Mouse (Mus musculus) CD4-positive, CD25-positive, alpha-beta regulatory T cell, adult 4 months (primary cell): Measurements from ENCODE around the gene Syne1. TPM values are rescaled to one million over a fixed set of nuclear protein-coding genes. Genes with fewer than 3 reads are reported as not detected.

Experiments used
- ATAC-seq: one replicate; pipeline ENCODE4 v1.8.0; 2017
- polyA plus RNA-seq, 2 experiments: library from polyadenylated mRNA; unstranded; fragments of 100-300 nt; shearing (Covaris generic); gene quantifications; one replicate each; pipeline ENCODE4 v1.2.1; 2017

Syne1 gene
- polyA plus RNA-seq, 2 experiments from 2014 or later: 14.1 to 22.9 TPM

DNA sequence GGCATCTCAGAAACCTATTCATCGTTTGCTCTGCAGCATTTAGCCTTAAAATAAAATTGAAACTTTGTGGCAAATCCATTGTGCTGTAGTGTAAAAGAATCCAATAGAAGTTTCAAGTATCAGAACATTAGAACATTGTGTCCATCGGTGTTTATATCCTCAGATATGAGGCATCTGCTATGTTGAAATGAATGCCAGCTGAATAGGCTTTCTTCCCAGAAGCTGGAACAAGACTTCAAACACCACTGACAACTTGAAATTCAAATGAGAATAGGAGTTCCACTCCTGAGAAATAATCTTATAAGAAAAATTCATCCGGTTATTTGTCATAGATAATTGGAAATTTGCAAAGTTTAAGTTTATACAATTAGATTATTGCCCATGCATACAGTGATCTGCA lies 135.6 kb downstream of the Syne1 start:
- ATAC-seq: no peak

DNA sequence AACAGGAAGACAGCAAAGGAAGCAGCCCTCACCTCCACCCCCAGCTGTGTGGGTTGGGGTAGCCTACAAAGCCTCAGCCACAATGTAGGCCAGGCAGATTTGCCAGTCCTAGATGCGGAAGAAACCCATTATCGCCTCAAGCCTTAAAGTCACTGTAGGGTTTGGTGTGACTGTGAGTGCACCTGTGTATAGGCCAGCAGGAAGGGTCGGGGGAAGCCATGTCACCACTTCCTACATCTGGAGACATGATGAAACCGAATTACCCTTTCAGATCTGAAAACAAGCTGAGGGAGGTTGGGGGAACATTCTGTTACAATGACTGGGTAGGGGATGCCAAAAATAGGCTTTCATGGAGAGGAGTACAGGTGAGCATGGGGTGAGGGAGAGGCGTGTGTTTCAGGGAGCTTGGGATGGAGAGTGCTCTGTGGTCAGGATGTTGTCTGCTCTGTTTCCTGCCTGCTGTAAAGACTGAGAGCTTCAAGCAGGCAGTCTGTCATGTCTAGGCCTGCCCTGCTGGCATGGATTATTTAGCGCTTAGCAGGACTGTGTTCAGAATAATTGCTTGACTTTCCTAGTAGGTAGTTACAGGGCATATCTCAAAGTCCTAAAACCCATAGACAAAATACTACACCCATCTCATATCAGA lies 167.0 kb downstream of the Syne1 start:
- ATAC-seq: peak; percentile 84

DNA sequence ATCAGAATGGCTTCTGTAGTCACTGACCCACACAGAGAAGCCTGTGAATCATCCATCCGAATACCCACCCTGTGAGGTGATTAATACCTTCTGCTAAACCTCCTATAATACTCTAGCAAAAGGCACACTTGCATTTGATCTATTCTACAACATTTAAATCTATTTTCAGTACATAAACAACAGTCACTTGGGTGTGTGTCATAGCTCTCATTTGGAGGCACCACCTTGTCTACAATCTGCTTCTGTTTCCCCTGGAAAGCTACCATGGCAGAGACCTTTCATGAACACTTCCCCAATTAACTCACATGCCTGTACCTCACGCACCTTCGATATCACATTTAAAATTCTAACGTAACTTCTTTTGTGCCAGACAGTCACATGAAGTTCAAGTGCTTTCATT lies 169.7 kb downstream of the Syne1 start:
- ATAC-seq: no peak

DNA sequence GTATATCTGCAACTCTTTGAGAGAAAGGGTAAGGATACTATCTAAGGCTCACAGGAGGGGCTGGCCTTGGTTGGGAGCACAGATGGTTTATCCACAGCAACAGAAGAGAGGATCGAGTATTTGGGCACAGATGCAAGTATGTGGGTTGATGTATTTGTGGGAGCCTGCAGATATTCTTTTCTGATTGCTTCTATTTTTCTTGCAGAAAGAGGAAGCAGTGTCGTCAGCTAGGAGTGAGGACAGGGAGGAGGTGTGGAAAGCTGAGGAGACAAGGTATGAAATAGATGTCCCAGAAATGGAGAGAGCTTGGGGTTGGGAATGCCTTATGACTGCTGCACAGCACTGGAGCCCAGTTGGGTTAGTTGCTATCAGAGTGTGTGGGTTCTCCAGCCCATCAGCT lies 172.3 kb downstream of the Syne1 start:
- ATAC-seq: no peak

DNA sequence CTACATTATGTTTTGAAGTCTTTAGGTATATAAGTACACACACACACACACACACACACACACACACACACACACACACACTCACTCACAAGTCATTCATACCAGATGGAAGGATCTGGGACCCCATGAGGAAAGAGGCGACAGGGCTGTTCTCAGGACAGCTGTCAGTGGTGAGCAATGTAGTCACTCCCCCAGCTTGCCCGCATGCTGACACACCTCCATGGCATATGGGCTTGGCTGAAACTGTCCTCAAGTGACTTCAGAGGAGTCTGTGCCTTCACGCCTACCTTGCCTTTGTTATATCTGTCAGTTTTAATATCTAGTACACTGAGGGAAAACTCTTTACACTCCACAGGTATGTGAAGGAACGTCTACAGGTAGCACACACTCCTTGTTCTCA lies 181.7 kb downstream of the Syne1 start:
- ATAC-seq: no peak

DNA sequence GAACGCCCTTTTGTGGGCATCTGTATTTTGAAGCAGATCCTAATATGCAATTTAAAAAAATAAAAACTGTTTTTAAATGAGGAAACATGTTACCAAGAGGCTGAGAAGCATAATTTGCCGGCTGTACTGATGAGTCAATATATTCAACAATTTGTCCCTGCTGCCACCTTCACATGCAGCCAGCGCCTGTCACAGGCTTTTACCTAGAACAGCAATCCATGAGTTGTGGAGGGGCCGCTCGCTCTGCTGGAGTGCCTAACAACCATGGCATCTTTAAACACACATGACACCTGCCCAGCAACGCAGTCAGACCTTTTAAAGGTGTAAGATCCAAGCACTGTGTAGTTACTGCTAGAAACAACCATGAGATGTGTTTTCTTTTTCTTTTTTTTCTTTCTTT lies 183.0 kb downstream of the Syne1 start:
- ATAC-seq: no peak

DNA sequence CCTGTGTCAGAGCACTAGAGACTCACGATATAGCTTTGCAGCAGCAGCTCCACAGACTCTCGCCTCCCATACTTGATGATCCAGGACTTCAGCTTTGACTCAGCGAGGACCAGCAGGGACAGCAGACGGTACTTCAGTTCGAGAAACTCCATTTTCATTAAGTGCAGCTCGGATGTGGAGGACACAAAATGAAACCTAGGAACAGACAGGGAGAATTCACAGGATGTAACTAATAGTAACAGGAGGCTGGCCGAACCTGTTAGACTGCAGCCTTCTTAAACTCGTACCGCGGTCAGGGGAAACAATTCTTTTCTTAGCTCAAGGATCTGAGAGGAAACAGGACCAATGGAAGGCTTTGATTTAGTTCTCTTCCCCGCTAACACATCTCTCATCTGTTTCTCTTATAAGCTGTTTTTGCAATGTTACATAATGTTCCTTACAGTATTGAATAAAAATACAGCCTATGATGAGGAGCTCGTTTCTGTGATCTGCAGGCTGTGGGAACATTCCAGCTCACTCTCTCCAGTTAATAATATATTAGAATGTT lies 183.7 kb downstream of the Syne1 start:
- ATAC-seq: no peak

DNA sequence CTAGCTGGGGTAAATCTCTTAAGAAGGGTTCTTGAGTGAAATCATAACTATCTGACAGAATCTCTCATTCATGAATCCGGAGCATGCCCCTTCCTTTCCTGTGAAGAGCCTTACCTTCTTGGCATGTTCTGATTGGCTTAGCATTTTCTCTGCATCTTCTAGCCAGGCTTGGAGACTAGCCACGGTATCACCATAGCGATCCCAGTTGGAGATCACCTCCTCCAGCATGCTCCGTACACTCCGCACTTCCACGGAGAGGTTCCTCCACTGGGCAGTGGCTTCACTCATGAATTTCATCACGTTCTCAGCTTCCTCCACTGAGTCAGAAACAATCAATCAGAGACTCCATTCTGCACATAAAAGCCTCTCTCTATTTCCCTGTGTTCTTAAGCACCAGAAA lies 190.7 kb downstream of the Syne1 start:
- ATAC-seq: no peak

DNA sequence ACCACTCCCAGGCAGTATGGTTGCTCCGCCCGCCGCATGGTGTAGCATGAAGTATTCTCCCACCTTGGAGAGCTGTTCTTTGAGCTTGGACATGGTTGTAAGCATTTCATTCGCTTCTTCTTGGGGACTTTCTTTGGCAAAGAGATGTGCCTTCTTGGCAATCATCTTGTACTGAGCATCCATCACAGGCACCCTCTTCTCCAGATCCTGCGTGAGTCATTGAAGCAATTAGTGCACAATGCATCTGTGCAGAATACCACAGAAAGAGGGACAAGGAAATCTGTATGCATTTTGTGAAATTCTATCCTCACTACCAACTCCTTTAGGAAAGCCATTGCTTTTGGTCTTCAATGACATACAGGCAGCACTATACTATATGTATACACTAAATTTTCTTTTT lies 194.7 kb downstream of the Syne1 start:
- no peak for ATAC-seq

DNA sequence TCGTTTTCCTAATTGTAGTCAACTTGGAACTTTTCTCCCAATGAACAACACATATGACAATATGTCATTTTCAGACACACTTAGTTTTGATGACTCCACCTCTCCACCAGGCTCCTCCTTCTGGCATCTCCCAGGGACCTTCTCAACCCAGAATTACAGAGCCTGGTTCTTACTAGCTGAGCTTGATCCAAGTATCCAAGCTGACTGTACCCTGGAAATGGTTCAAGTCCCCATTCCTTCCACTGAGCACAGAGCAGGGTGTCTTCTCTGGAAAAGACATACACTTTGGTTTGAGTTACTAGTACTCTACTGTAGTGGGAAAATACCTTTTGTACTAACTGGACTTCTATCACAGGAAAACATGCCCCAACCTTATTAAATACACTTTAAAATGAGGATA lies 197.9 kb downstream of the Syne1 start:
- ATAC-seq: no peak

DNA sequence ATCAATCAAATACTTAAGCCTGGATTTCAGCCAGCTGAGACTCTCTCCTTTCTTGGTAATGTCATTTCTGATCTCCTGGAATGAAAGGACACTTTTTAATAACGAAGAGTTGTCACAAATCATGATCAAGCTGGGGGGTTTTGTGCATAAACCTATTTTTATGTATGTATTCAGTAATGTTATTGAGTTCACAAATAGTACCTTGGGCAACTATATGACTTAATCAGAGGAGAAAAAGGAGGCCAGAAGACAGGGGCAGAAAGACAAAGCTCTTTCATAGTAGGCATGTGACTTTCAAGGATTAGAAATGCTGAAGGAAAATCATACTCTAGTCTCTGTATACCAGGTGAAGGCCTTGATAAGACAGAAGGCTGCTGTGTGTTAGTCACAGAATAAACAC lies 204.4 kb downstream of the Syne1 start:
- ATAC-seq: no peak

DNA sequence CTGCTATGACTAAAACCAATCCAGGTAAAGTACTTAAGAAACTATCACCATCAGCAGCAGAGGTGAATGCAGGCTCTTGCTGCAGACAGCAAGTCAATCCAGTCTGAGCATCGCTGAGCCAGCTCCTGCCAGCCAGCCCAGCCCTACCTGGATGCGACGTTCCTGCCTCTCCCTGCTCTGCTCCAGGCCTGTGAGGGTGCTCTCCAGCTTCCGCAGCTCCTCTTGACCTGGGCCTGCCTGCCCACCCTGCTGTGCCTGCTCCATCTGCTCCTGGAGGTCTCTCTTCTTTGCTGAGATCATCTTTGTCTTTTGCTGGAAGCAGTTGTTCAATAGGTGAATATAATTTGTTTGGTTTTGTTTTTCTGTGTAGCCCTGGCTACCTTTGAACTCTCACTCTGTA lies 208.1 kb downstream of the Syne1 start:
- ATAC-seq: no peak

DNA sequence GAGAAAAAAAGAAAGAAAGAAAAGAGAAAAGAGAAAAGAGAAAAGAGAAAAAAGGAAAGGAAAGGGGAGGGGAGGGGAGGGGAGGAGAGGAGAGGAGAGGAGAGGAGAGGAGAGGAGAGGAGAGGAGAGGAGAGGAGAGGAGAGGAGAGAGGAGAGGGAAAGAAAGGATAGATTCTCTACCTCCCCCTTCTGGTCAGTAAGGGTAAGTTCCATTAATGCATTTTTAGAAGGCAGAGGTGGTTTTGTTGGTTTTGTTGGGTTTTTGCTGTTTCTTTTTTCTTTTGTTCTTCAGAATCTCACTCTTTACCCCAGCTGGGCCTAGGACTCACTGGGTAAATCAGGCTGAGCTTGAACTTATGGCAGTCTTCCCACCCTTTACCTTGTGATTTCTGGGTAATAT lies 214.9 kb downstream of the Syne1 start:
- ATAC-seq: no peak

DNA sequence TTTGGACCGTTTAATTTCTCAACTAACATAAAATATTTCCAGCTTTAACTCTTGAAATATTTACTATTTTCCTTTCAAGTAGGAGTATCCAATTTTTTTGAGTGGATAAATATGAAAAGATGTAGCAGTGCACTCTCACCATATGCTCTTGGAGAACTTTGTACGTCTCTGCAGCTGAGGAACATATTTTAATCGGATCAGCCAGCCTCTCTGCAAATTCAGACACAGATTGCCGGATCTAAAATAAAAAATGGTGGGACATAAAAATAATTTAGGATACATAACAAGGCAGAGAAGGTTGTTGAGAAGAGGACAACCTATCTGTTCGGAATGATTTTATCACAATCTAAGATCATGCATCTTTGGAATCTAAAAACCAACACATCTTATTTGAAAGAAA lies 218.5 kb downstream of the Syne1 start:
- no peak for ATAC-seq

DNA sequence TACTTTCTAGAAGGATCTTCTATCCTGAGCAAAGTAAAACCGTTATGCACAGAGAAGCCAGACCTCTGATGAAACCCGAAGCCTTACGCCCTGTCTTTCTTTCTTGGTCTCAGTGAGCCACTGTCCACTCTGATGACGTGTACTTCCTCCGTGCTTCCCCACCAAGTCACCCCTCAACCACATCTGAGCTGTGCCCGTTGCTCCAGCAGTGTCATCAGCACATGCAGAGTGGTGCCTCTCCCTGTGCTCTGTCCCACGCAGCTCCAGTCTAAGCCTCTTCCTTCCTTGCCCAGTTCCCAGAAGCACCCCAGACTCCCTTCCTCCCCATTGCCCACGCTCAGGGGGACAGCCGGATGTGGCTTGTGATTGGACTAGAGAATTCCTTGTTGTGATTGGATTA lies 224.6 kb downstream of the Syne1 start:
- ATAC-seq: no peak

DNA sequence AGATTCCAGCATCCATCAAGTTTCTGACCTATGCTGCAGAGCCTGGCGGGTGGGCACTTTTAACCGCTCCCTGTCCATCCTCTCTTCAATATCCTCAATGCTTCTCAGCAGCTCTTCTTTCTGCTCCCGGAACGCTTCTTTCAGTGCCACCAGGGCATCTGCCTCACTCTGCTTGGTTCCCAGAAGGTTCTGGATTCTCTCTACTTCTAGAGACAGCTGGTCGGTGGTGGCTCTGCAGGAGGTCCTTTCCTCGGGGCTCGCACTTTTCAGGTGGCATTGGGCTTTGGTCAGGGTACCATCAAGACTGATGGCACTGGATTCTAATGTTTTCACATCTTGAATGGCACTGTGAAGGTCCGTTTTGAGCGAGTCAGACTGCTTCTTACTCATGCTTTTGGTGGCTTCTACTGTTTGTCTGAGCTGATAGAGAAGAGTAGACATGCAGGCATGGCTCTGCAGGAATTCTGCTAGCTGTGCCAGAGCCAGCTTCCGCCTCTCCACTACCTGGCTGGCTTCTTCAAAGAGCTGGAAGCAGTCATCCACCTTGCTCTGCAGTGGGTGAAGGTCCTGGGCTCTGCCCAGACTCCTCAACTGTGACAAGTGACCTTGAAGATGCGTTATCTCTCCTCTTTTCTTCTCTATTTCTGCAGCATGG lies 227.4 kb downstream of the Syne1 start:
- no peak for ATAC-seq

DNA sequence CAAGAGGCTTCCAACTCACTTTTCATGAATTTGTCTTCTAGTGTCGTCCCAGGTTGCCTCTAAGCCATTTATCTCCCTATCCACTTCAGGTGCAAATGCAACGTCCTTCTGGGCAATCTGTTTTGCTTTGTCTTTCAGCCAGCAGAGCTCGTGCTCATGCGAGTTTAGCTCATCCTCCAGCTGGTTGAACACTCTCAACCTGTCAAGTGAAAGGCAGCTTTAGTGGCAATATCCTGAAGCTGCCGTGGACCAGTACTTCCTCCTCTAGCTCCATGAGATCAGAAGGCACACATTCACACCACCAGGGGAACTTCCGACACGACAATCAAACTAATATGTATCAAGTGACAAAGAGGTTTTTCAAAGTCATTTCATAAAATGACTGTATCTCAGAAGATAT lies 228.7 kb downstream of the Syne1 start:
- ATAC-seq: no peak

DNA sequence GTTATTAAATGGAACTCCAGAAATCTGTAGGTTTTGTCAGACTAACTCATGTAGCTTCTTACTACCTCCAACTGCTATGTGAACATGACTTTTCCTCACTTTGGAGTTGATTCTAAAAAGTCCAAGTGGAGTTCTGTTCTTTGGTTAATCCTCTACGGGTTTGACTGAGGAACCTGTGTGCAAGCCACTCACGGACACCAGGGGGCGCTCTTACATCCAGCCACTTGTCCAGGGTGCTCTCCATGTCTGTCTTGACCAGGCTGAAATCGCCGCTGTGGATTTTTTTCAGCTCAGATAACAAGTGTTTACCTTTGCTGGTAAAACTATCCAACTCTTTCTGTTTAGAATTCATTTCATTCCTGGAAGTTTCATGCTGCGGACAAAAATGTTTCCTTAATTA lies 233.7 kb downstream of the Syne1 start:
- no peak for ATAC-seq

DNA sequence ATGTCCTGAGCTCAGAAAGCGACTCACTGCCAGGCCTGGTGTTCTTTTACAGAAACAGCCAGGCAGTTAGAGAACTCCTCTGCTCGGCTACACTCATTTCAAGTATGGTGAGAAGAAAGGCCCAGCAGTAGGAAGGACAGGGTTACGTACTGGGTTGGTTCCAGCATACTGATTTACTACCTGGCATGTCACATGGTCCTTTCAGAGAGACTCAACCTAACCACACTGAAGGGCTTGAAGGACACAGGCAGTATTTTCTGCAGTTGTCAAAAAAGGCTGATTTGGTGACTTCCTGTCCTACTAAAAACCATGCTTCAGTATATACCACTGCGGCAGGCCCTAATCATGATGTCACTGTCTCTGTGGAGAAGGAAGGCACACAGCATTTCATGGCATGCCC lies 238.8 kb downstream of the Syne1 start:
- no peak for ATAC-seq

DNA sequence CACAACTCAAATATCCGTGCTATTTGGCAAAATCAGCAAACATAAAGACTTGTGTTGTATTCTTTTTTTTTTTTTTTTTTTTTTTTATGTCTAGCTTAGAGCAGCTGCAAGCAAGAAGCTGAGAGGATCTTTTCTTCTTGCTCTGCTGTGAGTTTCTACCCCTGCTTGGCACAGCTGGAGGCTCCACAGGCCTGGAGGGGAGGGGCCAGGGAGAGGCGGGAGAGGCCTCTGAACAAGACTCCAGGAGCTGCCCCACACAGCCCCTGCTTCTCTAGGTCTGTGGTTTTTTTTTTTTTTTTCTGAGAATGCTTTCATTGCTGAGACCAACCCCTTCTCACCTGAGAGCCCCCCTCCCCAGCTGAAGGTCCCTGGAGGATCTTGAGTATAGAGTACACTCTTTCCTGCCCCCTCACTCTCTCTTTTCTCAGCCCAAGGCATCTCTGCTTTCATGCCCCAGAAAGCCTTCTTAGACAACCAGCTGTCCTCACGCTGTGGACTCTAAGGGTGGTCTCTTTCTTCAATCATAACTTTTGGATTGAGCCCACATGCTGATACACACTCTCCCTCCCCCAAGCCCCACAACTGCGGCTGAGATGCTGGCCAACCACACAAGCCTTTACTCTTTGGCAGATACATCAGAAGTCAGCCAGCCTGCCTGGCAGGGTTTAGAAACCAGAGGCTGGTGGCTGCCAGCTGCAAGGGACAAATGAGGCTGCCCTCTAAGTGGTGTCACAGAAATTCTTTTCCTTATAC lies 241.1 kb downstream of the Syne1 start:
- ATAC-seq: no peak

DNA sequence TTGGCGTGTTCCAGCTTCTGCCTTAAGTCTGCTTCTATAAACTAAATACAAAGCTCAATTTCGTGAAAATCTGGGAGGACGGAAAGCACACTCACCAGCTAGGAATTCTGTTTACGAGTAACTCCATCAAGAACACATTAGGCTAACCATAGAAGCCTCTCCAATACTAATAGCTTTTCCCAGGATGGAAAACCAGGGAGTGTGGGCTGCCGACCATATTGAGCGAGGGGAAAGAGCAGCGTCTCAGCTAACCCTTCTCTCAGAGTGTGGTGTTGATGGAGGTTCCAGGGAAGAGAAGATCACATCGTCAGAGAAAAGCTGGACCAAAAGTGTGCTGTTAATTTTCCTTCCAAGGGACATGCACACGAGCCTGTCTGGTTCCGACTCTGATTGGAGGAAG lies 241.9 kb downstream of the Syne1 start:
- no peak for ATAC-seq

DNA sequence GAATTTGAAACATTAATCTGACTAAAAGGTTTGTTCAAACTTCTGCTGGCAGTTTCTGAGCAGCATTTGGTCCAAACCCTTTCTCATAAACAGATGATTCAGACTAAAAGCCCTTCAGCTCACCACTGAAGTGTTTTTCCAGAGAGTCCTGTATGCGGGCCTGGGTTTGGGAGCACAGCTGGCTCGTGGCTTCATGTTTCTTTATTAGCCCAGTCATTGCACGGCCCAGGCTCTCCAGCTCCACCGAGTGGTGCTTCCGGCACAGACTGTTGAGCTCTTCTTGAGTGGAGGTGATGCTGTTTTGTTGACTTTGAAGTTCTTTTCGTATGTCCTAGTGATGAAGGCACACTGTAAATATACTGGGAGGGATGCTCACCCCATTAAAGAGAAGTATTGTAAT lies 245.7 kb downstream of the Syne1 start:
- ATAC-seq: no peak

DNA sequence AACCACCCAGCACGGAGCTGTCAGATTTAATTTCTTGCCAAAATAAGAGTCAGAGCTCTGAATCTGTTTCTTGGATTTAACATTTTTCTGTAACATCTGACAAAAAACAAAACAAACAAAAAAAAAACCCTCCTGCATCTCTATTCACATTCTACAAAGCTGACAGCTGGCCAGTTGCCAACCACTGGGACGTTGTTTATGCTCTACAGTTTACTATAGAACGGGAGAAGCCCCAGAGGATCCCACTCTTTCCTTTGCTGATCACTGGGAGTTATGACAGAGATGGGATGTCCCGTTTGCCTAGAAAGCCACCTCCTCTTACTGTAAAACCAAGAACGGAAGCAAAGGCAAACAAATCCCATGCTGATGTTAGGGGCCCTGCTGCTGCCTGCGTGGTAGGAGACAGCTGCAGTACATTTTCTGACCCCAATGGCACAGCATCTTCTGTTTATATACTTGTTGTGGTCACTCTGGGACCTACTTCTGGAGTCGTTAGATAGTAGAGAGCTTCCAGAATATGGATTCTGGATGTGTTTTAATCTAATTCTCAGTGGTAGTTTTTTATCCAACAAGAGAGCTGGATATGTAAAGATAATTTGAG lies 255.9 kb downstream of the Syne1 start:
- ATAC-seq: no peak

DNA sequence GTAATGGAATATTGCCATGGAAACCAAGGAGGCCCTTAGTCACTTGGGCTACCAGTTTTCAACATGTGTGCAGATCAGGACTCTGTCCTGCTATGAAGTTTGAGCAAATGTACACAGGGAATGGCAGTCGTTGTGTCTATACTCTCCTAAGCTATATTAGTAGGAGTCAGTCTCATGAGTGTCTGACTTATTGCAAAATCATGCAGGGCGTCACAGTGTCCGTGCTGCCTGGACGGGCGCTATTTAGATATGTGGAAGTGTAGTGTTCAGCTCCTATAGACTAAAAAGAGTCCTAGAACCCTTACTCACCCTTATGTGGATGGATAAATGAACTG lies 261.7 kb downstream of the Syne1 start:
- ATAC-seq: no peak
